Mouse (Mus musculus): ENCODE data around the gene Tank.

DNA sequence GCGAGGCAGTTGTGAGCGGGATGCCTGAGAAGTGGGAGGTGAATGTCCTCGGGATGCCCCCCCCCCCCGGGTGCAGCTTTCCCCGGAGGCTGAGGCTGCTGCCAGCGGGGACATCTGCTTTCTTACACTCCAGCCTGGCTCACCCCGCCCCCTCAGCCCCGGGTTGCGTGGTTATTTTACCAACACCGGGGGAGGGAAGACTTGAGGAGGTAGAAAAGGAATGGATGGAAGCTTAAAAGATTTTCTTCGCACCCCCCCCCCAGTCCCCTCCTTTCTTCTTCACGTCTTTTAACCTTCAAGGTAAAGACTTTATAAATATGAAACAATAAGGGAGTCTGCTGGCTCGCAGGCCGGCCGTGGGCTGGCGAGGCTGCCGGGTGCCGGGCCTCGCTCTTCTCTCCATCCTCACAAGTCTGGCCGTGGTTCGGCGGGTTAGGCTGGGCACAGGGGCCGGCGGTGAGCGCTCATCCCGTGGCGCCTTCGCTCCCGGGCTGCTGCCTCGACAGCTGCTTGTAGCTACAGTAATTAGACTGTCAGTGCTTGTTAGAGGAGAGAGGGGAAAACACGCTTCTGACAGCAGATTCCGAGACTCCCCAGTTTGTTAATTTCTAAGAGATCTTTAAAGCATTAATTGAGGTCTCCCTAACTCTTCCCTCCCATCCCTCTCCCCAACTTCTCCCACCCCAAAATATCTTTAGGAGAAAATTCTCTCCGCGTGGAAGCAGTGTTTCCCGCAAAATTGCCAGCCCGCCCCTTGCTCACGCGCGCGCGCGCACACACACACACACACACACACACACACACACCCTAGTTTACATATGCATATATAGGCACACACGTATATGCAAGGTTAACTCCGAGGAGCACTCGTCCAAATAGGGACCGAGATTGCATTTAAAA, 77.2 kb downstream of the Tank start:
- TF ChIP-seq CTCF (IDR thresholded peaks at IDR 0.05; ENCODE audit: extremely low read depth, insufficient read length, insufficient replicate concordance, low read depth, low read length), result no peak
- TF ChIP-seq POLR2A (IDR thresholded peaks at IDR 0.05; ENCODE audit: low read depth, low read length), result no peak
